Mouse (Mus musculus) hindbrain, postnatal 0 days (tissue): ENCODE data around the gene Tpm1. TPM values are rescaled to one million over a fixed set of nuclear protein-coding genes. Genes with fewer than 3 reads are reported as not detected.
A peak's percentile ranks its signal among the peaks of the same experiment; 100 is the strongest.

Source experiments
- ATAC-seq: fragments of 200-750 bp; cut with Nextera tagmentation; 2 replicates; pipeline ENCODE4 v1.8.0; 2017; ENCODE audit warnings: mild to moderate bottlenecking, moderate TSS enrichment, moderate library complexity
- DNase-seq: peaks from one replicate; pipeline ENCODE4 v3.0.0-alpha.2; 2015; ENCODE audit warnings: low spot score
- H3K27ac ChIP-seq: fragments of 300-500 bp; sonication (generic); 2 replicates; pipeline ENCODE4 v1.5.1; 2014; ENCODE audit warnings: mild to moderate bottlenecking
- H3K27me3 ChIP-seq: fragments of 300-500 bp; sonication (generic); 2 replicates; pipeline ENCODE4 v1.6.1; 2014; ENCODE audit warnings: low read length, mixed read lengths; ENCODE audit not compliant: insufficient read depth
- H3K36me3 ChIP-seq: fragments of 300-500 bp; sonication (generic); 2 replicates; pipeline ENCODE4 v1.6.1; 2014; ENCODE audit warnings: low read length, mixed read lengths; ENCODE audit not compliant: insufficient read depth
- H3K4me1 ChIP-seq: fragments of 300-500 bp; sonication (generic); 2 replicates; pipeline ENCODE4 v1.6.1; 2014; ENCODE audit warnings: antibody characterized with exemption, low read length, mixed read lengths; ENCODE audit not compliant: insufficient read depth
- H3K4me2 ChIP-seq: fragments of 300-500 bp; sonication (generic); 2 replicates; pipeline ENCODE4 v1.6.1; 2014; ENCODE audit warnings: low read depth, mild to moderate bottlenecking, low read length, moderate library complexity, mixed read lengths
- H3K4me3 ChIP-seq: fragments of 300-500 bp; sonication (generic); 2 replicates; pipeline ENCODE4 v1.5.1; 2014; ENCODE audit warnings: low read length
- H3K9ac ChIP-seq: fragments of 300-500 bp; sonication (generic); replicated peaks from 2 replicates; pipeline ENCODE4 v1.6.1; 2014; ENCODE audit warnings: mild to moderate bottlenecking, low read length, moderate library complexity, mixed read lengths
- H3K9me3 ChIP-seq: fragments of 300-500 bp; sonication (generic); 2 replicates; pipeline ENCODE4 v1.6.1; 2016; ENCODE audit warnings: low read length, mixed read lengths
- CTCF ChIP-seq: IDR thresholded peaks from 2 replicates; pipeline ENCODE4 v1.5.1; 2016; ENCODE audit warnings: antibody characterized with exemption, control low read depth, low read depth
- WGBS: fragments of 180-500 bp; shearing (Covaris S2); extraction: QIAGEN DNeasy Blood & Tissue Kit; methylation state at CpG from one replicate; pipeline ENCODE4 v1.1.7; 2014; 5-methylcytosine and 5-hydroxymethylcytosine counted together
- polyA plus RNA-seq: library from polyadenylated mRNA; unstranded; fragments of >200 nt; fragmentation: Nextera tagmentation; extraction: Ambion mirVana; gene quantifications from 2 replicates; pipeline ENCODE4 v1.2.1, GENCODE M21; 2015
- total RNA-seq: library from RNA; depleted of rRNA; stranded (reverse); fragments of >200 nt; gene quantifications from 2 replicates; pipeline ENCODE4 v1.2.3, GENCODE M21; 2014

Gene Tpm1
- total and polyA plus RNA-seq, 2 experiments from 2014 or later = 98.8 to 177 TPM

- Histone ChIP-seq H3K27ac (no peak overlapping the region), H3K4me3 (no peak overlapping the region), H3K4me1 (no peaks in the 10 kb centered on the region), H3K9ac (no peak overlapping the region), H3K36me3 (no peaks in the 10 kb centered on the region), H3K4me2 (no peak overlapping the region), H3K9me3 (no peaks in the 10 kb centered on the region), H3K27me3 (no peaks in the 10 kb centered on the region)
- ATAC-seq (peak; percentile 69; the same call in 1 of the 2 replicates), DNase-seq (peak; percentile 21)
- peak; percentile 34 for TF ChIP-seq CTCF
- 20% methylated on average over 4 of the region's 4 CpGs for WGBS
Observed at GRCm38 (mm10) chr9:67083801-67084200, 34.6 kb upstream of the Tpm1 start.

GRCm38 (mm10) chr9:67081688-67082087 is 32.5 kb upstream of the Tpm1 start:
- no peak overlapping the region for H3K9ac ChIP-seq
- no peak overlapping the region for H3K4me2 ChIP-seq
- H3K27ac ChIP-seq = no peak overlapping the region
- no peak for TF ChIP-seq CTCF
- no peaks in the 10 kb centered on the region for H3K9me3 ChIP-seq
- no peak overlapping the region for H3K4me3 ChIP-seq
- 75% methylated on average over 5 of the region's 5 CpGs for WGBS
- H3K36me3 ChIP-seq = no peaks in the 10 kb centered on the region
- DNase-seq (no peak), ATAC-seq (no peak)
- no peaks in the 10 kb centered on the region for H3K27me3 ChIP-seq
- H3K4me1 ChIP-seq = no peaks in the 10 kb centered on the region

- H3K4me2 ChIP-seq = no peak overlapping the region
- H3K27me3 ChIP-seq = no peaks in the 10 kb centered on the region
- DNase-seq (no peak), ATAC-seq (no peak)
- WGBS = 46% methylated on average over 8 of the region's 8 CpGs
- H3K36me3 ChIP-seq = no peaks in the 10 kb centered on the region
- H3K9ac ChIP-seq = no peak overlapping the region
- H3K4me1 ChIP-seq = no peaks in the 10 kb centered on the region
- no peaks in the 10 kb centered on the region for H3K9me3 ChIP-seq
- no peak overlapping the region for H3K27ac ChIP-seq
- no peak overlapping the region for H3K4me3 ChIP-seq
- TF ChIP-seq CTCF = no peak
Observed at GRCm38 (mm10) chr9:67077658-67078319, 28.6 kb upstream of the Tpm1 start.

GRCm38 (mm10) chr9:67077266-67077657 is 28.1 kb upstream of the Tpm1 start:
- H3K4me2 ChIP-seq = no peak overlapping the region
- H3K27ac ChIP-seq = no peak overlapping the region
- H3K9ac ChIP-seq = no peak overlapping the region
- 79% methylated on average over 7 of the region's 7 CpGs for WGBS
- DNase-seq = no peak
- no peaks in the 10 kb centered on the region for H3K36me3 ChIP-seq
- TF ChIP-seq CTCF = no peak
- no peak for ATAC-seq
- H3K9me3 ChIP-seq = no peaks in the 10 kb centered on the region
- no peaks in the 10 kb centered on the region for H3K27me3 ChIP-seq
- H3K4me3 ChIP-seq = no peak overlapping the region
- H3K4me1 ChIP-seq = no peaks in the 10 kb centered on the region

GRCm38 (mm10) chr9:67072182-67072581 is 23.0 kb upstream of the Tpm1 start:
- Histone ChIP-seq H3K4me3 (no peak overlapping the region), H3K4me2 (no peak overlapping the region), H3K27me3 (no peaks in the 10 kb centered on the region), H3K9ac (no peak overlapping the region), H3K4me1 (no peaks in the 10 kb centered on the region), H3K9me3 (no peaks in the 10 kb centered on the region), H3K36me3 (no peaks in the 10 kb centered on the region), H3K27ac (no peak overlapping the region)
- WGBS = 68% methylated on average over 2 of the region's 2 CpGs
- no peak for ATAC-seq
- no peak for TF ChIP-seq CTCF
- DNase-seq = no peak

- no peak for ATAC-seq
- DNase-seq = no peak
- Histone ChIP-seq H3K4me3 (no peak overlapping the region), H3K36me3 (no peaks in the 10 kb centered on the region), H3K9me3 (no peaks in the 10 kb centered on the region), H3K4me2 (no peak overlapping the region), H3K27me3 (no peaks in the 10 kb centered on the region), H3K4me1 (no peaks in the 10 kb centered on the region), H3K27ac (no peak overlapping the region), H3K9ac (no peak overlapping the region)
- TF ChIP-seq CTCF = no peak
- 32% methylated on average over 7 of the region's 7 CpGs for WGBS
Observed at GRCm38 (mm10) chr9:67071596-67071995, 22.4 kb upstream of the Tpm1 start.

- DNase-seq = no peak
- no peak overlapping the region for H3K4me2 ChIP-seq
- ATAC-seq = no peak
- H3K27me3 ChIP-seq = no peaks in the 10 kb centered on the region
- no peaks in the 10 kb centered on the region for H3K4me1 ChIP-seq
- no peak overlapping the region for H3K9ac ChIP-seq
- no peaks in the 10 kb centered on the region for H3K9me3 ChIP-seq
- 48% methylated on average over 6 of the region's 6 CpGs for WGBS
- H3K27ac ChIP-seq = no peak overlapping the region
- no peak overlapping the region for H3K4me3 ChIP-seq
- H3K36me3 ChIP-seq = no peaks in the 10 kb centered on the region
- no peak for TF ChIP-seq CTCF
Observed at GRCm38 (mm10) chr9:67071103-67071502, 21.9 kb upstream of the Tpm1 start.
